Mouse (Mus musculus) liver, embryonic 14.5 days (tissue): ENCODE measurements around the gene Ppfibp1. TPM values are rescaled to one million over a fixed set of nuclear protein-coding genes. Genes with fewer than 3 reads are reported as not detected.
A peak's percentile ranks its signal among the peaks of the same experiment; 100 is the strongest.

ENCODE experiments used
- ATAC-seq: fragments of 200-750 bp; cut with Nextera tagmentation; 2 replicates; pipeline ENCODE4 v1.8.0; 2017; ENCODE audit warnings: moderate number of reproducible peaks, mild to moderate bottlenecking, moderate library complexity; ENCODE audit not compliant: insufficient read depth
- DNase-seq, 3 experiments: peaks; one replicate each; pipeline ENCODE4 v3.0.0-alpha.2; 2012 to 2013; ENCODE audit warnings: low read depth in 3 of 3, low spot score in 3 of 3
- H3K27ac ChIP-seq: fragments of 300-500 bp; sonication (generic); 2 replicates; pipeline ENCODE4 v1.5.1; 2014; ENCODE audit warnings: moderate library complexity, mild to moderate bottlenecking, control low read depth, inconsistent platforms
- H3K27me3 ChIP-seq: fragments of 300-500 bp; sonication (generic); 2 replicates; pipeline ENCODE4 v1.6.1; 2014; ENCODE audit warnings: mild to moderate bottlenecking, low read length, moderate library complexity; ENCODE audit not compliant: control insufficient read depth, insufficient read depth
- H3K36me3 ChIP-seq: fragments of 300-500 bp; sonication (generic); replicated peaks from 2 replicates; pipeline ENCODE4 v1.6.1; 2014; ENCODE audit warnings: low read depth; ENCODE audit not compliant: control insufficient read depth, insufficient read depth
- H3K4me1 ChIP-seq, 2 experiments: fragments of 200-500 bp in 1 of 2; fragments of 300-500 bp in 1 of 2; sonication (generic) in 1 of 2; replicated peaks; 2 replicates each; pipeline ENCODE4 v1.6.1; 2012 to 2014; ENCODE audit warnings: antibody characterized with exemption in 1 of 2, inconsistent platforms in 1 of 2, low read length in 1 of 2; ENCODE audit not compliant: control insufficient read depth in 2 of 2, insufficient read depth in 2 of 2
- H3K4me2 ChIP-seq: fragments of 300-500 bp; sonication (generic); 2 replicates; pipeline ENCODE4 v1.6.1; 2014; ENCODE audit warnings: low read depth, mild to moderate bottlenecking, control low read depth, moderate library complexity
- H3K4me3 ChIP-seq, 2 experiments: fragments of 200-500 bp in 1 of 2; fragments of 300-500 bp in 1 of 2; sonication (generic) in 1 of 2; 2 replicates each; pipeline ENCODE4 v1.5.1; 2012 to 2014; ENCODE audit warnings: low read depth in 2 of 2, low read length in 2 of 2, mild to moderate bottlenecking in 2 of 2, control low read depth in 1 of 2, inconsistent platforms in 1 of 2, moderate library complexity in 1 of 2; ENCODE audit not compliant: insufficient read depth in 1 of 2
- H3K9ac ChIP-seq: fragments of 300-500 bp; sonication (generic); replicated peaks from 2 replicates; pipeline ENCODE4 v1.6.1; 2014; ENCODE audit warnings: mild to moderate bottlenecking, control low read depth, moderate library complexity
- H3K9me3 ChIP-seq: fragments of 300-500 bp; sonication (generic); 2 replicates; pipeline ENCODE4 v1.6.1; 2016; ENCODE audit warnings: low read length, mixed read lengths; ENCODE audit not compliant: control insufficient read depth
- CTCF ChIP-seq: IDR thresholded peaks from 2 replicates; pipeline ENCODE4 v1.5.1; 2016; ENCODE audit warnings: antibody characterized with exemption, low read depth, control low read depth
- EP300 ChIP-seq: IDR thresholded peaks from 2 replicates; pipeline ENCODE4 v1.6.1; 2016; ENCODE audit warnings: antibody characterized with exemption, low read depth
- WGBS: fragments of 180-500 bp; shearing (Covaris S2); extraction: QIAGEN DNeasy Blood & Tissue Kit; methylation state at CpG from one replicate; pipeline ENCODE4 v1.1.7; 2014; ENCODE audit not compliant: insufficient replicate concordance; 5-methylcytosine and 5-hydroxymethylcytosine counted together
- polyA plus RNA-seq, 2 experiments: library from polyadenylated mRNA; depleted of rRNA in 1 of 2; stranded (reverse) in 1 of 2; unstranded in 1 of 2; fragments of >200 nt; fragmentation: Nextera tagmentation in 1 of 2; extraction: Ambion mirVana in 1 of 2; gene quantifications; 2 replicates each; pipeline versions ENCODE4 v1.2.1 to v1.2.3; 2012 to 2014

Gene Ppfibp1
- polyA plus RNA-seq, 2 experiments = 5.2 to 9.1 TPM

- WGBS = 61% methylated on average over 9 of the region's 9 CpGs
- no peak for ATAC-seq
- no peaks in the 10 kb centered on the region for H3K36me3 ChIP-seq
- H3K4me1 ChIP-seq = no peaks in the 10 kb centered on the region
- no peaks in the 10 kb centered on the region for H3K27me3 ChIP-seq
- DNase-seq = no peak
- H3K9me3 ChIP-seq = no peaks in the 10 kb centered on the region
- no peak overlapping the region for H3K4me3 ChIP-seq
- TF ChIP-seq CTCF = no peak
- no peak for TF ChIP-seq EP300
- H3K9ac ChIP-seq = no peak overlapping the region
- no peak overlapping the region for H3K27ac ChIP-seq
- H3K4me2 ChIP-seq = no peak overlapping the region
These were observed 111.0 kb downstream of the Ppfibp1 start for GRCm38 (mm10) chr6:146999302-146999701.

- Histone ChIP-seq H3K4me1 (no peaks in the 10 kb centered on the region), H3K27ac (no peak overlapping the region), H3K9ac (no peak overlapping the region), H3K27me3 (no peaks in the 10 kb centered on the region), H3K4me3 (no peak overlapping the region), H3K9me3 (no peaks in the 10 kb centered on the region), H3K4me2 (no peak overlapping the region), H3K36me3 (no peaks in the 10 kb centered on the region)
- DNase-seq (no peak), ATAC-seq (no peak)
- 54% methylated on average over 2 of the region's 2 CpGs for WGBS
- TF ChIP-seq EP300 (no peak), CTCF (no peak)
These were observed 111.5 kb downstream of the Ppfibp1 start for GRCm38 (mm10) chr6:146999755-147000154.

- Histone ChIP-seq H3K4me3 (no peak overlapping the region), H3K27me3 (no peaks in the 10 kb centered on the region), H3K9ac (no peak overlapping the region), H3K9me3 (no peaks in the 10 kb centered on the region), H3K27ac (no peak overlapping the region), H3K4me2 (no peak overlapping the region), H3K36me3 (no peaks in the 10 kb centered on the region), H3K4me1 (no peaks in the 10 kb centered on the region)
- TF ChIP-seq EP300 (no peak), CTCF (peak; percentile 82)
- DNase-seq (peak in 2 of 3 experiments; percentile 7 to 9), ATAC-seq (no peak)
- WGBS = 33% methylated on average over 3 of the region's 3 CpGs
These were observed 119.9 kb downstream of the Ppfibp1 start for GRCm38 (mm10) chr6:147008148-147008547.

GRCm38 (mm10) chr6:147010358-147010757 lies 122.1 kb downstream of the Ppfibp1 start:
- H3K27me3 ChIP-seq = no peaks in the 10 kb centered on the region
- DNase-seq = no peak
- no peak for TF ChIP-seq EP300
- no peak for TF ChIP-seq CTCF
- no peak overlapping the region for H3K4me2 ChIP-seq
- no peaks in the 10 kb centered on the region for H3K4me1 ChIP-seq
- no peak for ATAC-seq
- no peaks in the 10 kb centered on the region for H3K36me3 ChIP-seq
- H3K27ac ChIP-seq = no peak overlapping the region
- no peak overlapping the region for H3K4me3 ChIP-seq
- 71% methylated on average over 6 of the region's 6 CpGs for WGBS
- H3K9me3 ChIP-seq = no peaks in the 10 kb centered on the region
- no peak overlapping the region for H3K9ac ChIP-seq

GRCm38 (mm10) chr6:147010811-147011520 lies 122.7 kb downstream of the Ppfibp1 start:
- no peak for TF ChIP-seq CTCF
- TF ChIP-seq EP300 = no peak

More at GRCm38 (mm10) chr6:147010811-147011520, 122.7 kb downstream of the Ppfibp1 start:
- no peak for ATAC-seq
- H3K9ac ChIP-seq = no peak overlapping the region
- WGBS = 72% methylated on average over 15 of the region's 15 CpGs
- H3K27me3 ChIP-seq = no peaks in the 10 kb centered on the region
- H3K4me3 ChIP-seq = no peak overlapping the region
- no peak for DNase-seq
- no peaks in the 10 kb centered on the region for H3K36me3 ChIP-seq
- H3K4me1 ChIP-seq = no peaks in the 10 kb centered on the region
- H3K27ac ChIP-seq = no peak overlapping the region
- H3K9me3 ChIP-seq = no peaks in the 10 kb centered on the region
- H3K4me2 ChIP-seq = no peak overlapping the region
